Mouse (Mus musculus): ENCODE data around the gene Ip6k2. TPM values are rescaled to one million over a fixed set of nuclear protein-coding genes. Genes with fewer than 3 reads are reported as not detected.

The Ip6k2 gene
- total RNA-seq, 2 experiments from 2014 or later: 15.8 to 35.4 TPM

- no peak for ATAC-seq (ENCODE audit: poor library complexity, severe bottlenecking)
These were observed 1.7 kb upstream of the Ip6k2 start for GRCm38 (mm10) chr9:108781891-108782290.

DNA sequence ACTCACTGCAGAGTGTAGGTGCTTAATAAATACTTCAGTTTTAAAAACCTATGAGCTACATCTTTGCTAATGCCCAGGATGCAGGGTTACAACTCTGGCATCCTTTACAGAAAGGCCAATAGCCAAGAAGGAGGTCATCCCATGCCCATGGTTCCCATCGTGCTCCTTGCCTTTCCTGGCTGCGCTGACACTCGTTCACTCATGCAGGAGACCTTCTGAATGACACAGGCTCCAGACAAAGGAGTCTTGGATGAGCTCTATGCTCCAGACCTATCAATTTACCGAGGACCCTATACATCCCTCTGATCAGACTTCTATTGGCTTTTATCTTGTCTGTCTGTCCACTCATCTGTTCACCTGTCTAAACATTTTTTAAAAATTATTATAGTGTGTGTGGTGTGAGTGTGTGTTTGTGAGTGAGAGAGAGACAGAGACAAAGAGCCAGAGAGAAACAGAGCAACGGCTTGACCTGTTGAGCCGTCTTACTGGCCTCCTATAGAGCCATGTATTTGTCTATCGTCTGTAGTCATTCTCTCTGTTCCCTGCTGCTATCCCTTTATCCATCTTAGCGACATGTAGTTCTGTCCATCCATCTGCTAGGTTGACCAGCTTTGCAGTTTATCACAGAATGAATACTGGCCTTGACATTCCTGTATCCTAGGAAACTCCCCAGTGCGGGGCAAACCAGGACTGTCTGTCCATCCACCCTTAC is 604 bp upstream of the Ip6k2 start:
- no peak for ATAC-seq (ENCODE audit: poor library complexity, severe bottlenecking)

GRCm38 (mm10) chr9:108785416-108785815 is 1.8 kb downstream of the Ip6k2 start:
- no peak for ATAC-seq (ENCODE audit: poor library complexity, severe bottlenecking)

- no peak for ATAC-seq (ENCODE audit: poor library complexity, severe bottlenecking)
These were observed 2.9 kb downstream of the Ip6k2 start for GRCm38 (mm10) chr9:108786494-108786893.

GRCm38 (mm10) chr9:108787080-108787479 is 3.5 kb downstream of the Ip6k2 start:
- ATAC-seq (ENCODE audit: poor library complexity, severe bottlenecking): no peak

DNA sequence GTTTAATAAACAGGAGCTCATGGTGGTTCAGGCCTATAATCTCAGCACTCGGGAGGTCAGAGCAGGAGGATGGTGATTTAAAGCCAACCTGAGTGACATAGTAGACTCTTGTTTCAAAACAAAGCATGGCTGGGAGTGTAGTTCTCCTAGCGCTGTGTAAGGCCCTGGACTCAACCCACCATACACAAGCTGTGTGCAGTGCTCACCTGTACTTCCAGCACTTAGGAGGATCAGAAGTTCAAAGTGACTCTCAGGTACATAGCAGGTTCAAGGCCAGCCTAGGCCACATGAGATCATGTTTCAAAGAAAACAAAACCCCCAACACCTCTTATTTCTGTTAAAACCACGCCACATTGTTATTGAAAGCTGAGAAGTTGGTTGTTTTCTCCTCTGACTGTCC is 5.1 kb downstream of the Ip6k2 start:
- ATAC-seq (ENCODE audit: poor library complexity, severe bottlenecking): no peak

- no peak for ATAC-seq (ENCODE audit: poor library complexity, severe bottlenecking)
These were observed 8.7 kb downstream of the Ip6k2 start for GRCm38 (mm10) chr9:108792307-108792706.

DNA sequence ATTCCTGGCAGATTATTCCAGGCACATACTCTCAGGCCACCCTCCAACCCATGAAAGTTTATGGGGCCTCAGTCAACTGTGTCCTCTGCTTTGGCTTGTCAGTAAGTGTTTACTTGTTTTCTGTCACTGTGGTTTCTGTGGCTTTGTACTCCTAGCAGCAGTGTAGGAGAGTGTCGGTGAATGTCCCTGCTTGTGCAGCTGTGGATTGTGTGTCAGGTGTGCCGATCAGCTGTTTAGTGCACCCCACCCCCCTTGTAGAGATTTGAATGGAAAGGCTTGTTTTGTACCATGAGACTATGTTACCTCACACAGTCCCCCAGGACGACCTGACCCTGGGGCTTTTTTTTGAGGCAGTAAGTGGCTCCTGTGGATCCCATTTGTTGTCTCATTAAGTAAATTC is 9.1 kb downstream of the Ip6k2 start:
- no peak for ATAC-seq (ENCODE audit: poor library complexity, severe bottlenecking)

GRCm38 (mm10) chr9:108795281-108795680 is 11.7 kb downstream of the Ip6k2 start:
- no peak for ATAC-seq (ENCODE audit: poor library complexity, severe bottlenecking)

- ATAC-seq (ENCODE audit: poor library complexity, severe bottlenecking): peak; percentile 43; the same call in 1 of the 2 replicates
These were observed 12.2 kb downstream of the Ip6k2 start for GRCm38 (mm10) chr9:108795762-108796161.

DNA sequence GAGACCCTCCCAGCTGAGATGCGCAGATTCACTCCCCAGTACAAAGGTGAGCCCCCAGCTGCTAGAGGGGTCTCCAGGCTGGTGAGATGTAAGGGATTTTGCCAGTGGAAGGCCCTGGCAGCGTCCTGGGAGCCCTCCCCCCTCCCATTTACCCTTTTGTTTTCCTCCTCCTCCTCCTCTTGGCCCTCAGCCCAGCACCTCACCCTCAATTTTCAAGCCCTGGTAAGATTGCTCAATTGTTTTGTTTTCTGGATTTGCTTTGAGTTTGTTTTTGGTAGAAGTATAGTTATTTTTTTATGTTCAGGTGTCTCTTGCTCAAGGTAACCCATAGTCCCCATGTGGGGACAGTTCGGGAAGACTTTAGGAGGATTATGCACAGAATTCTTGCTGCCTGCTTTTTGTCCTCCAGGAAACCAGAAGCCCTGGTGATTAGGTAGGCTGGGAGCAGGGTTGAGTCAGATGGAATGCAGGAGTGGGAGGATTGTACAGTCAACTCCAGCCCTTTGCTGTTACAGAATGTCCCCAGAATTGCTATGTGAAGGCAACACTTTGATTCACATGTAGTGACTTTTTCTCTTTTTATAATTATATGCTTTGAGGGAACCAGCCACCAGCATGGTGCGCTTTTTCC is 12.9 kb downstream of the Ip6k2 start:
- no peak for ATAC-seq (ENCODE audit: poor library complexity, severe bottlenecking)

- ATAC-seq (ENCODE audit: poor library complexity, severe bottlenecking): no peak
These were observed 13.9 kb downstream of the Ip6k2 start for GRCm38 (mm10) chr9:108797477-108797876.

GRCm38 (mm10) chr9:108798508-108799075 is 15.0 kb downstream of the Ip6k2 start:
- no peak for ATAC-seq (ENCODE audit: poor library complexity, severe bottlenecking)

DNA sequence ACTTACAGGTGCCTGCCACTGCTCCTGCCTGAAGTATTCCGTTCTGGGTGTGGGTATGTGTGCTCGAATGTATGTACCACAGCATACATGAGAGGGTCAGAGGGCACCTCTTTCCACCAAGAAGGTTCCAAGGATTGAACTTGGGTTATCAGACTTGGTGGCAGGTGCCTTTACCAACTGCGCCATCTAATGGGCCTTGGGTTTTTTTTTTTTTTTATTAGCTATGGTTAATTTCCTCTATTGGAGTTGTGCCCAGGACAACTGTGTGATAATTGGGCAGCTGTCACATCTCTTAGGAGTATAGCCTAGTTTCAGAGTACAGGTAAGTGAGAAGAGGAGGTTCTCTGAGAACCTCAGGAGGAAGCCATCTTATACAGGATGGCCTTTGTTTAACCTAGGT is 16.0 kb downstream of the Ip6k2 start:
- no peak for ATAC-seq (ENCODE audit: poor library complexity, severe bottlenecking)

- ATAC-seq (ENCODE audit: poor library complexity, severe bottlenecking): no peak
These were observed 22.2 kb downstream of the Ip6k2 start for GRCm38 (mm10) chr9:108805768-108806167.

GRCm38 (mm10) chr9:108806379-108806778 is 22.8 kb downstream of the Ip6k2 start:
- ATAC-seq (ENCODE audit: poor library complexity, severe bottlenecking): no peak

- no peak for ATAC-seq (ENCODE audit: poor library complexity, severe bottlenecking)
These were observed 23.2 kb downstream of the Ip6k2 start for GRCm38 (mm10) chr9:108806831-108807230.

GRCm38 (mm10) chr9:108807674-108808073 is 24.1 kb downstream of the Ip6k2 start:
- ATAC-seq (ENCODE audit: poor library complexity, severe bottlenecking): no peak

- peak; percentile 78 for ATAC-seq (ENCODE audit: poor library complexity, severe bottlenecking)
These were observed 24.6 kb downstream of the Ip6k2 start, which contains the start of gene Nckipsd for GRCm38 (mm10) chr9:108808163-108808665. Gene Nckipsd, plus strand, starts transcription at chr9:108808368.

DNA sequence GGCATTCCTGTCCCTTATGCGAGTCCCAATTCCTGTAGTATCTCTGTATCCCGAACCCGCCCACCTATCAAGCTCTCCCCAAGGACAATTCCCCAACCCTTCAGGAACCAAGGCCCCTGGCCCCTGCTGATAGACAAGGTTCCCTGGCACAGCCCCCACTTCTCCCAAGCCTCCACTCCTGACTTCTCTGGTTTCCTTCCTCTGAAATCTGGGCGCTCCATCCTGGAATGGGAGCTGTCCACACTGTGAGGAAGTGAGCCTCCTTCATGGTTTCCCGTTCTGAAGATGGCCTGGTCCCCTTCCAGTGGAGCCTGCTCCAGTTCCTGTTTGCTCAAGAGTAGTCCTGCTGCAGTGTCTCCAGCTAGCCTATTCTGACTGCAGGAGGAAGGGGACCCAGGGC is 25.6 kb downstream of the Ip6k2 start:
- peak; percentile 56 for ATAC-seq (ENCODE audit: poor library complexity, severe bottlenecking)

GRCm38 (mm10) chr9:108809723-108810122 is 26.1 kb downstream of the Ip6k2 start:
- peak; percentile 59 for ATAC-seq (ENCODE audit: poor library complexity, severe bottlenecking)

DNA sequence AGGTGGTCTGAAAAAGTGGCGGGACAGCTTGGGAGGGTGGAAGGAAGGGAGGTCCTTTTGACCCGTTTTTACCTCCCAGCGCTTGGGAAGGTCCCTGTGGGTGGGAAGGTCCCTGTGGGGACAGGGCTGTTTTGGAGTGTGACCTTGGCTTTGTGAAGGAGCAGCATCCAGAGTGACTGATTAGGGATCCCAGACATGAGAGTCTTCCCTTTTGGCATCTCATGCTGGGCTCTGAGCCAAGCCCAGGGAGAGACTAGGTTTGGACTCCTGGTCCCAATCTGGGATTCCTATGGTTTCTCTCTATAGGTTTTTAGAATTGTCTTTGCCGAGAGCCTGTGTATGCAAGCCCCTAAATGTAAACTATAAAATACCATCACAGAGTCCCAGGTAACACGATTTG is 26.9 kb downstream of the Ip6k2 start:
- ATAC-seq (ENCODE audit: poor library complexity, severe bottlenecking): no peak
